Mouse (Mus musculus): ENCODE data around the gene 2010003K11Rik. TPM values are rescaled to one million over a fixed set of nuclear protein-coding genes. Genes with fewer than 3 reads are reported as not detected.
A peak's percentile ranks its signal among the peaks of the same experiment; 100 is the strongest.

2010003K11Rik gene
- polyA plus RNA-seq, 1 experiment from 2014 or later, result not detected

DNA sequence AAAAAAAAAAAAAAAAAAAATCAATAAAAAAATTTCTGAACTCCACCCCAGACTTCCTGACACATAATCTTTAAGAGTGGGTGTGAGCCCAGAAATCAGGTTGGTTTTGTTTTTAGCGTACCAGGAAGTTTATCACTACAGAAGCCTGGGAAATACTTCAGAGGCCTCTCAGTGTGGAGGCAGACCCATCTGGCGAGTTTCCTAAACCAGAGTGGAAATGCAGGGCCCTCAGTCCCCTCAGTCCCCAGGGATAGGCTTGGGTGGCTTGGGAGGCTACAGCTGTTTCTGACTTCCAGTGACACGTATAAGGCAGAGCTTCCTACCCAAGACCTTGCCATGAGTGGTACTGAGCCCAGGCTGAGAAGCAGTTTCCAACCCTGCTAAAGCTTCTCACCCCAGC, 9.4 kb upstream of the 2010003K11Rik start:
- Histone ChIP-seq H3K9me3 (ENCODE audit: control insufficient read depth, low read length) (no peaks in the 10 kb centered on the region), H3K27ac (replicated peaks; ENCODE audit: low read depth, low read length) (no peak overlapping the region), H3K4me2 (ENCODE audit: low read depth, low read length) (no peak overlapping the region), H3K36me3 (ENCODE audit: control insufficient read depth, insufficient read depth, low read length) (no peaks in the 10 kb centered on the region), H3K27me3 (replicated peaks; ENCODE audit: control insufficient read depth, insufficient read depth, low read length) (no peaks in the 10 kb centered on the region), H3K4me1 (ENCODE audit: control insufficient read depth, insufficient read depth, low read length) (peaks cover 6% of the 10 kb centered on the region; the same call in 1 of the 2 replicates), H3K9ac (ENCODE audit: low read depth, low read length) (no peak overlapping the region), H3K4me3 (ENCODE audit: low read depth, low read length) (no peak overlapping the region)
- DNase-seq (ENCODE audit: low spot score) (no peak), ATAC-seq (ENCODE audit: low read depth) (no peak)
- WGBS, result 62% methylated on average over 3 of the region's 3 CpGs

DNA sequence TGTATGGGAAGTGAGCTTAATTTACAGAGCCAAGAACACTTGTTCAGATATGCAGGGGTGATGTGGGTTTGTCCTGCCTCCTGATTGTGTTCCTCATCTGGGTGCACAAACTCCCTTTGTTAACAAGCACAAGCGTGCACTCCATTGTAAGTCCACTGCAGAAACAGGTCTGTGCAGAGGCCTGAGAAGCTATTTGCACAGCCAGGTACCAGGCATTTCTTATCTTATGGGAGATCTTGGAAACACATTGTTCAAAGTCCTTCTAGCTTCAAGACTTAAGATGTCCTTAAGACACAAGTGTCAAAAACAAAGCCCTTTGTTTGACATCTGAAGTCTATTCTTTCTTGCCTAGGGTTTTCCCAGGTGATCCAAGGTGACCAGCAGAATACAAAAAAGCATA, 6.4 kb upstream of the 2010003K11Rik start:
- Histone ChIP-seq H3K4me3 (ENCODE audit: low read depth, low read length) (no peak overlapping the region), H3K9me3 (ENCODE audit: control insufficient read depth, low read length) (no peaks in the 10 kb centered on the region), H3K27ac (replicated peaks; ENCODE audit: low read depth, low read length) (no peak overlapping the region), H3K9ac (ENCODE audit: low read depth, low read length) (no peak overlapping the region), H3K4me1 (ENCODE audit: control insufficient read depth, insufficient read depth, low read length) (peaks cover 3% of the 10 kb centered on the region; the same call in 1 of the 2 replicates), H3K27me3 (replicated peaks; ENCODE audit: control insufficient read depth, insufficient read depth, low read length) (no peaks in the 10 kb centered on the region), H3K4me2 (ENCODE audit: low read depth, low read length) (no peak overlapping the region), H3K36me3 (ENCODE audit: control insufficient read depth, insufficient read depth, low read length) (no peaks in the 10 kb centered on the region)
- DNase-seq (ENCODE audit: low spot score) (no peak), ATAC-seq (ENCODE audit: low read depth) (no peak)
- WGBS, result 88% methylated on average over 1 of the region's 1 CpGs

DNA sequence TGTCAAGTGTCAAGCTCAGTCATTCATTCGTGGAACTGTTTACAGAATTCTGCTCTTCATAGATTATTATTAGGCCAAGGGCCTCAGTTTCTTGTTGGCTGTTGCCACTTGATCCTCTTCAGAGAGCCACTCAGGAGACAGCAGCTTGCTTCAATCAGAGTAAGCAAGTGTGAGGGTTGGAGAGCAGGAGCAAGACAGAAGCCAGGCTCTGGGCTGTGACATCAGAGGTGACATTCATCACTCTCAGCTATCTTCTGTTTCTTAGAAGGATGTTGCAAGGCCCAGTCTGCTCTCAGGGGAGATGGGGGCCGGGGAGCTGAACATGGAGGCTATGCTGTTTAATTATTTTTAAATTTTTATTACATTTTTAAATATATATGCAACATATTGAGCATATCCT, 4.3 kb upstream of the 2010003K11Rik start:
- Histone ChIP-seq H3K4me3 (ENCODE audit: low read depth, low read length) (no peak overlapping the region), H3K27ac (replicated peaks; ENCODE audit: low read depth, low read length) (no peak overlapping the region), H3K4me2 (ENCODE audit: low read depth, low read length) (no peak overlapping the region), H3K27me3 (replicated peaks; ENCODE audit: control insufficient read depth, insufficient read depth, low read length) (no peaks in the 10 kb centered on the region), H3K9me3 (ENCODE audit: control insufficient read depth, low read length) (no peaks in the 10 kb centered on the region), H3K36me3 (ENCODE audit: control insufficient read depth, insufficient read depth, low read length) (no peaks in the 10 kb centered on the region), H3K9ac (ENCODE audit: low read depth, low read length) (no peak overlapping the region), H3K4me1 (ENCODE audit: control insufficient read depth, insufficient read depth, low read length) (no peaks in the 10 kb centered on the region)
- 63% methylated on average over 2 of the region's 2 CpGs for WGBS
- ATAC-seq (ENCODE audit: low read depth) (no peak), DNase-seq (ENCODE audit: low spot score) (no peak)

DNA sequence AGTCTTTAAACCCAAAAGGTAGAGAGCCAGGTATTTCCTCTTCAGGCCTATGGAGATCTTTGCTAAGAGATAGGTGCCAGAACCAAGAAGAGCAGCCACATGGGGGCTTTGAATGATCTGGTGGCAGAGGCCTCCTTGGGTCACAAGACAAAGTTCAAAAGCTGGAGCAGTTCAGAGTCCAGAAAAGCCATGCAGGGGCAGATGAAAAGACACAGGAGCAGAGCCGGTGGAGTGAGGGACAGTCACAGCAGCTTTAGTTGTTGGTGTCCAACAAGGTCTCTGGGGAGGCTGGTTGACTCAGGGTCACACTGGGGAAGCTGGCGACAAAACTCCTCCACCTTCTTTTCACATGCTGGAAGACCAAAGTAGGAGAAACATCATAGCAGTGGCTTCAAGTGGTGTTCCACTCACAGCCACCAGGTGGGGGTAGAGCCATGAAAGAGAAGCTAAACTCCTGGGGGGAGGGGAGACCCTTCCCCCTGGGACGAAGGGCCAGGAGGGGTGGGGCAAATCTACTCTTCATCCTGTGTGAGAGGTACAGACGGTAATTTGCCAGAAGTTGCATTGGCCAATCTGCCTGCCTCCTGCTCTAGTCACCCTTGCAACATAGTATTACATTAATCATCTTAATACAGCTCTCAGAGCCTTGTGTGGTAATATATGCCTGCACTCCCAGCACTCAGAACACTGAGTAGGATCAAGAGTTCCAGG, 965 bp downstream of the 2010003K11Rik start:
- Histone ChIP-seq H3K9ac (ENCODE audit: low read depth, low read length) (no peak overlapping the region), H3K36me3 (ENCODE audit: control insufficient read depth, insufficient read depth, low read length) (no peaks in the 10 kb centered on the region), H3K4me1 (ENCODE audit: control insufficient read depth, insufficient read depth, low read length) (no peaks in the 10 kb centered on the region), H3K27ac (replicated peaks; ENCODE audit: low read depth, low read length) (no peak overlapping the region), H3K27me3 (replicated peaks; ENCODE audit: control insufficient read depth, insufficient read depth, low read length) (no peaks in the 10 kb centered on the region), H3K9me3 (ENCODE audit: control insufficient read depth, low read length) (no peaks in the 10 kb centered on the region), H3K4me2 (ENCODE audit: low read depth, low read length) (peak overlapping the region; percentile 16), H3K4me3 (ENCODE audit: low read depth, low read length) (no peak overlapping the region)
- WGBS, result 10% methylated on average over 4 of the region's 4 CpGs
- peak; percentile 86 for DNase-seq (ENCODE audit: low spot score)
- ATAC-seq (ENCODE audit: low read depth), result peak; percentile 69; the same call in 1 of the 2 replicates

DNA sequence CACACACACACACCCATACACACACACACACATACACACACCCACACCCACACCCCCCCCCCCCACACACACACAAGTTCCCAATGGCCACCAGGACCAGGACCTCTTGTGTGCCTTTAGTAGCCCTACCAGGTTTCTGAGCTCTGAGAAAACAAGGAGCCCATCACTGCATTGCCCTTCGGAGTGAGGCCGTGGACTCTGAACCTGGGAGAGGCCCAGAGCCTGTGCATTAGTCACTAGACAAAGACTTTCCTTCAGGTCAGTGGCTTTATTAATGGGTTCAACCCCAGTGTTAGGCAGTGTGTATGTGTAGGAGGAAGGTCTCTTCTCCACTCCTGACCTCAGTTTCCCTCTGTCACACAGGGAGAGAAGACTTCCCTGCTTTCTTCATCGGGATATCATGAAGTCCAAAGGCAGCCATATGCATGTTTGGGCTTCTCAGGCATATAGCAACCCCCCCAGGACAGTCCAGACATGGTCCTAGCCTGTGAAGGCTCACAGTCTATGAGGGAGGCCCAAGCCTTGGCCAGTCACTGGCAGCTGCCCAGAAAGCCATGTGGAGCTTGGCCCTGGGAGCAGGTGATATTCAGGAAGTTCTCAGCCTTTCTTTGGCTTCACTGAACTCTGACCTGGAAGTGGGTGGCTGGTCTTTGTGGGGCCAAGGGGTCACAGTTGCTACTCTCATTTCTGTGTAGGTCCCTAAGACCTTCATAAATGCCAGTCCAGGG, 1.7 kb downstream of the 2010003K11Rik start:
- ATAC-seq (ENCODE audit: low read depth) (no peak), DNase-seq (ENCODE audit: low spot score) (no peak)
- no peaks in the 10 kb centered on the region for H3K9me3 ChIP-seq (ENCODE audit: control insufficient read depth, low read length)
- no peak overlapping the region for H3K9ac ChIP-seq (ENCODE audit: low read depth, low read length)
- no peaks in the 10 kb centered on the region for H3K27me3 ChIP-seq (replicated peaks; ENCODE audit: control insufficient read depth, insufficient read depth, low read length)
- whole genome bisulfite sequencing, result 92% methylated on average over 3 of the region's 3 CpGs
- no peaks in the 10 kb centered on the region for H3K36me3 ChIP-seq (ENCODE audit: control insufficient read depth, insufficient read depth, low read length)
- H3K4me2 ChIP-seq (ENCODE audit: low read depth, low read length), result no peak overlapping the region
- no peaks in the 10 kb centered on the region for H3K4me1 ChIP-seq (ENCODE audit: control insufficient read depth, insufficient read depth, low read length)
- no peak overlapping the region for H3K4me3 ChIP-seq (ENCODE audit: low read depth, low read length)
- H3K27ac ChIP-seq (replicated peaks; ENCODE audit: low read depth, low read length), result no peak overlapping the region

DNA sequence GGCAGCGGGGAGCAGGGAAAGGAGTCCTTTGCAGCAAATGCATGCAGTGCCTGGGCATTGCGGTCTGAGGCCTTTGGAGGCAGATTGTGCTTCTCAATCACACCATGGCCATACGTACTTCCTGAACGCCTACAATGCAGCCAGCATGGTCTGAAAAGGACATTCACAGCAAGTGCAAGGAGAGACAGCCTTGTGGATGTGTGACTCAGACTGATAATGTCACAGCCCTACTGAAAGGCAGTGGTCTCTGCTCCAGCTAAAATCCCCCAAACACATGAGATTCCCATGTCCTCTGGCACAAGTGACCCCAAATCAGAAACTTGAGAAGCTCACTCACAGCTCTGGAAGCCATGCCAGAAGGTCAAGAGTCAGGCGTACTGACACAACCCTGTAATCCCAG, 2.6 kb downstream of the 2010003K11Rik start:
- ATAC-seq (ENCODE audit: low read depth) (no peak), DNase-seq (ENCODE audit: low spot score) (no peak)
- Histone ChIP-seq H3K4me1 (ENCODE audit: control insufficient read depth, insufficient read depth, low read length) (no peaks in the 10 kb centered on the region), H3K9ac (ENCODE audit: low read depth, low read length) (no peak overlapping the region), H3K4me3 (ENCODE audit: low read depth, low read length) (no peak overlapping the region), H3K27me3 (replicated peaks; ENCODE audit: control insufficient read depth, insufficient read depth, low read length) (no peaks in the 10 kb centered on the region), H3K4me2 (ENCODE audit: low read depth, low read length) (no peak overlapping the region), H3K27ac (replicated peaks; ENCODE audit: low read depth, low read length) (no peak overlapping the region), H3K36me3 (ENCODE audit: control insufficient read depth, insufficient read depth, low read length) (no peaks in the 10 kb centered on the region), H3K9me3 (ENCODE audit: control insufficient read depth, low read length) (no peaks in the 10 kb centered on the region)
- WGBS, result 80% methylated on average over 5 of the region's 5 CpGs

DNA sequence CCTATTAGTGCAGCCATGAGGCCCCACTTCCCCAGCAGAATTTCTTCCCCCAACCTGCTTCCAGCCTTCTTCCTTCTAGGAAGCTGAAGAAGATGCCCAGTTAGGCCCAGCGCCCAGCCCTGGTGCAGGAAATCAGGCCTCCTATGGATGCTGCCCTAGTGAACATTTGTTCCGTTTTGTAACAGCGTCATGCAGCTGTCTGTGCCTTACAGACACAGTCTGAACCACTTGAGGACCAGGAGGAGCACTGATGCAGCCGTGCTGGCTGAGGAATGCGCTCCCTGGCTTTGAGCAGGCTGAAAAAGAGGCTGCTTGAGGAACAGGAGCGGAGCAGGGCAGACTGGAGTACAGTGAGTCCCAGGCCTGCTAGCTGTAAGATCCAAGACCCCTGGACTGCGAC, 3.7 kb downstream of the 2010003K11Rik start:
- DNase-seq (ENCODE audit: low spot score) (no peak), ATAC-seq (ENCODE audit: low read depth) (no peak)
- H3K4me2 ChIP-seq (ENCODE audit: low read depth, low read length), result no peak overlapping the region
- WGBS, result 69% methylated on average over 7 of the region's 7 CpGs
- no peak overlapping the region for H3K4me3 ChIP-seq (ENCODE audit: low read depth, low read length)
- no peaks in the 10 kb centered on the region for H3K36me3 ChIP-seq (ENCODE audit: control insufficient read depth, insufficient read depth, low read length)
- H3K4me1 ChIP-seq (ENCODE audit: control insufficient read depth, insufficient read depth, low read length), result no peaks in the 10 kb centered on the region
- no peak overlapping the region for H3K27ac ChIP-seq (replicated peaks; ENCODE audit: low read depth, low read length)
- no peaks in the 10 kb centered on the region for H3K27me3 ChIP-seq (replicated peaks; ENCODE audit: control insufficient read depth, insufficient read depth, low read length)
- H3K9me3 ChIP-seq (ENCODE audit: control insufficient read depth, low read length), result no peaks in the 10 kb centered on the region
- peak overlapping the region; percentile 30; the same call in 1 of the 2 replicates for H3K9ac ChIP-seq (ENCODE audit: low read depth, low read length)

DNA sequence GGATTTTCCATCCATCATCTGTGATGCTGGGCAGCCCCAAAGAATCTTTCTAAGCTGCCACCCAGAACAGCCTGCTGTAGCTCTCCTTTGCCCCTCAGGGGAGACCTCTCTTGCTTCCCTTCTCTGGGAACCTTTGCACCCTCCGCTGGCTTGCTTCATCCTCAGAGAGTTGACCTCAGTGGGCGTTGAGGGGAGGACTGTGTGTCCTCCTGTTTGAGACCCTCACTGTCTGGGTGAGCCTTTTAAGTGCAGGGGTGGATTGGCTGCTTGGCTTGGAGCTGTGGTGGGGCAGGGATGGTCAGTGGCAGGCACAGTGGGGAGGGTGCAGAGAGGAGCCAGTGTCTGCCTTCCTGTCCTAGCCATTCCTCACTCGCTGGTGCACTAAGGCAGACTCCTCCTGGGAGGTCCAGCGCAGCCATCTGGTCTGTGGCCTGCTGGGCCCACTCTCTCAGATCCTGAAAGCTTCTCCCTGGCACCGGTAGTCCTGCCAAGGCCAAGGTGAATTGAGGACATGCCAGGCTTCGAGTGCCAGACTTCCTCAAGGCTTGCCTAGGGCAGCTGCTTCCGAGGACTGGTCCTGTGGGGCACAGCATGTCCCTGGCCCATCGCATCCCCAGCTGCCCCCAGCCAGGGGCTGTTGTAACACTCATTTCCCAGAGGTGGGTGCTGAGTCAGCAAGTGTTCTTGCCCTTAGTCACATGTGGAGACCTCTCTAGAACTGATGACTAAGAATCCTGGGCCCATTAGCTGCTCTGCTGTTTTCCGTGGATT, 5.7 kb downstream of the 2010003K11Rik start:
- Histone ChIP-seq H3K27ac (replicated peaks; ENCODE audit: low read depth, low read length) (no peak overlapping the region), H3K9me3 (ENCODE audit: control insufficient read depth, low read length) (no peaks in the 10 kb centered on the region), H3K9ac (ENCODE audit: low read depth, low read length) (no peak overlapping the region), H3K4me3 (ENCODE audit: low read depth, low read length) (no peak overlapping the region), H3K4me2 (ENCODE audit: low read depth, low read length) (no peak overlapping the region), H3K36me3 (ENCODE audit: control insufficient read depth, insufficient read depth, low read length) (no peaks in the 10 kb centered on the region), H3K27me3 (replicated peaks; ENCODE audit: control insufficient read depth, insufficient read depth, low read length) (no peaks in the 10 kb centered on the region), H3K4me1 (ENCODE audit: control insufficient read depth, insufficient read depth, low read length) (no peaks in the 10 kb centered on the region)
- 50% methylated on average over 9 of the region's 9 CpGs for WGBS
- DNase-seq (ENCODE audit: low spot score), result no peak
- no peak for ATAC-seq (ENCODE audit: low read depth)
